Mouse (Mus musculus) heart, embryonic 12.5 days (tissue): ENCODE measurements at regions not wholly inside any gene's neighbourhood (a gene's known extent, or its start where the extent isn't known, plus 50 kb on each side); places are given as distances from the start of the nearest gene placed in this dataset.
A peak's percentile ranks its signal among the peaks of the same experiment; 100 is the strongest.

Source experiments
- ATAC-seq: fragments of 200-750 bp; cut with Nextera tagmentation; 2 replicates; pipeline ENCODE4 v1.8.0; 2017; ENCODE audit warnings: moderate TSS enrichment, moderate library complexity; ENCODE audit not compliant: insufficient number of reproducible peaks, low FRiP score
- H3K27ac ChIP-seq: fragments of 300-500 bp; sonication (generic); 2 replicates; pipeline ENCODE4 v1.5.1; 2016; ENCODE audit warnings: mild to moderate bottlenecking, moderate library complexity; ENCODE audit not compliant: poor library complexity, severe bottlenecking
- H3K27me3 ChIP-seq: fragments of 300-500 bp; sonication (generic); replicated peaks from 2 replicates; pipeline ENCODE4 v1.6.1; 2016; ENCODE audit warnings: mild to moderate bottlenecking, moderate library complexity
- H3K36me3 ChIP-seq: fragments of 300-500 bp; sonication (generic); 2 replicates; pipeline ENCODE4 v1.6.1; 2016; ENCODE audit warnings: mild to moderate bottlenecking, moderate library complexity
- H3K4me1 ChIP-seq: fragments of 300-500 bp; sonication (generic); replicated peaks from 2 replicates; pipeline ENCODE4 v1.6.1; 2016; ENCODE audit warnings: mild to moderate bottlenecking
- H3K4me2 ChIP-seq: fragments of 300-500 bp; sonication (generic); 2 replicates; pipeline ENCODE4 v1.6.1; 2016; ENCODE audit warnings: mild to moderate bottlenecking, moderate library complexity
- H3K4me3 ChIP-seq: fragments of 300-500 bp; sonication (generic); 2 replicates; pipeline ENCODE4 v1.5.1; 2016; ENCODE audit warnings: mild to moderate bottlenecking
- H3K9ac ChIP-seq: fragments of 300-500 bp; sonication (generic); 2 replicates; pipeline ENCODE4 v1.6.1; 2016; ENCODE audit warnings: mild to moderate bottlenecking, moderate library complexity
- H3K9me3 ChIP-seq: fragments of 300-500 bp; sonication (generic); replicated peaks from 2 replicates; pipeline ENCODE4 v1.6.1; 2016; ENCODE audit warnings: mild to moderate bottlenecking, moderate library complexity
- WGBS: fragments of 180-500 bp; shearing (Covaris S2); methylation state at CpG from one replicate; pipeline ENCODE4 v1.1.7; 2016; 5-methylcytosine and 5-hydroxymethylcytosine counted together

DNA sequence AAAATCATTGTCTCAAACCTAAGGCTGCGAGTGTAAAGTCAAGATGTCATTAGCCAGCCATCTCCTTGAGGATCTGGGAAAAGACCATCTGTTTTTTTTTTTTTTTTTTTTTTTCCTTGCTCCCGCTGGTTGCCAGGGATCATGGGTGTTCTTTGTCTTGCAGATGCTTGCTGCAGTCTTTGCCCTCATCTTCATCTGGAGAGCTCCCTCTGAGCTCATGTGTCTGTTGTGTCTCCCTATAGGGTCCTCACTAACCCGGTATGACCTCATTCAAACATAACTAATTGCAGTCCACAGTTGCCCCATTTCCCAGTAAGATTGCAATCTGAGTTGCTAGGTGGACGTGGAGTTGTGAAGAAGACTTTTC lies 77.3 kb upstream of the Bbx start:
- Histone ChIP-seq H3K4me3 (no peak overlapping the region), H3K36me3 (no peaks in the 10 kb centered on the region), H3K27ac (no peak overlapping the region), H3K27me3 (no peaks in the 10 kb centered on the region), H3K9ac (no peak overlapping the region), H3K9me3 (no peaks in the 10 kb centered on the region), H3K4me2 (no peak overlapping the region), H3K4me1 (no peaks in the 10 kb centered on the region)
- no peak for ATAC-seq
- WGBS: 50% methylated on average over 4 of the region's 4 CpGs

DNA sequence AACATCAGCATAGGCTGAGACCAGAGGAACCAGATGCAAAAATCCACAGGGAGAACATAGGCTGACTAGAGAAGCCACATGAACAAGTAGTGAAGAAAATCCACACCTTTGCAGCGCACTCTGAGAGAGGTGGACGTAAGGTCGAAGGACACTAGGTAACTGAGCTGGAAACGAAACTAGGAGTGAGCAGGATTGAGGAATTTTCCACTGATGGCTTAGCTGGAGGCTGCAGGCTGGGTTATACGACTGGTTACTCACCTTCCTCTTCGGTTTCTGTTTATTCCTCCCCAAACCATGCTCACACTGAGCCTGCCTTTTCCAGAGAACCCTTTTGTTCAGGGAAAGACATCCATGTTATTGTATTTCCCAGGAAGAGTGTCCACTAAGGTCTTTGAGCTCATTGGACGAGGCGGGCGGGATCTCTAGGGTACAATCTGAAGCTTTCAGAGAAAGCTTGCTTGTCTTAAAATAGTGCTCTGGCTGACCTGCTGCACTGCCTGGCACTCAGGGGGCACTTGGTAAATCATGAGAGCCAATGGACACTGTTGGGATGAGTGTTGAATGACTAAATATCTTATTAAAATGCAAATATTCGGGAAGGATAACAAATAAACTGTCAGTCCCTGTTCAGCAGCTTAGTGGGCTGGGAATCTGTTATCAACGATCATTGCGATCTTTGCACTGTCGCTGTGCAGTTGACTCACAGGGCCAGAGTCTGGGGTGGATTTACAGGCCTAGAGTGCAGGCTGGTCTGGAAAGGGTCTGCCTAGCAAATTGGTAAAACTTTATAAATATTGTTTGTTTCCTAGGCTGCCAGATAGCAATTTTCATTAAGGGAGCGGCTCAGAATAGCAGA lies 76.7 kb upstream of the Bbx start:
- Histone ChIP-seq H3K4me1 (no peaks in the 10 kb centered on the region), H3K27me3 (no peaks in the 10 kb centered on the region), H3K27ac (no peak overlapping the region), H3K4me3 (no peak overlapping the region), H3K9me3 (no peaks in the 10 kb centered on the region), H3K4me2 (no peak overlapping the region), H3K36me3 (no peaks in the 10 kb centered on the region), H3K9ac (no peak overlapping the region)
- 72% methylated on average over 14 of the region's 14 CpGs for WGBS
- no peak for ATAC-seq

DNA sequence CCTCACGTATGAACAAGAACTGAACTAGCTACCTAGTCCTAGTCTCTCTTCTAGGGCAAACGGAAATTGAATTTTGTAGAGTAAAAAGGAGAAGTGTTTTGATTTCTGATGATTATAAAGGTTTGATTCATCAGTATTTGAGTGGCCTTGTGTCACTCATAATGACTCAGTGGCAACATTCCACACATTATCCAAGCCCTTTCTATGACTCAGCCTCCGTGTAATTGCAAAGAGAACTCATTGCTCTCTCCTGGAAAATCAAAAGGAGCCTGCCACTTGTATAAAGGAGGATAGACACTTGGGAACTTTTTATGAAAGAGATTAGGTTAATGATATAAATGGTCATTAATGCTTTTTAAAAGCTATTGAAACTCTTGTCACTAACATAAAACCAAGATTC lies 72.4 kb upstream of the Bbx start:
- no peak overlapping the region for H3K27ac ChIP-seq
- no peaks in the 10 kb centered on the region for H3K36me3 ChIP-seq
- ATAC-seq: no peak
- WGBS: 69% methylated on average over 3 of the region's 3 CpGs
- no peaks in the 10 kb centered on the region for H3K9me3 ChIP-seq
- no peaks in the 10 kb centered on the region for H3K27me3 ChIP-seq
- no peak overlapping the region for H3K4me2 ChIP-seq
- H3K4me3 ChIP-seq: no peak overlapping the region
- H3K4me1 ChIP-seq: no peaks in the 10 kb centered on the region
- no peak overlapping the region for H3K9ac ChIP-seq

DNA sequence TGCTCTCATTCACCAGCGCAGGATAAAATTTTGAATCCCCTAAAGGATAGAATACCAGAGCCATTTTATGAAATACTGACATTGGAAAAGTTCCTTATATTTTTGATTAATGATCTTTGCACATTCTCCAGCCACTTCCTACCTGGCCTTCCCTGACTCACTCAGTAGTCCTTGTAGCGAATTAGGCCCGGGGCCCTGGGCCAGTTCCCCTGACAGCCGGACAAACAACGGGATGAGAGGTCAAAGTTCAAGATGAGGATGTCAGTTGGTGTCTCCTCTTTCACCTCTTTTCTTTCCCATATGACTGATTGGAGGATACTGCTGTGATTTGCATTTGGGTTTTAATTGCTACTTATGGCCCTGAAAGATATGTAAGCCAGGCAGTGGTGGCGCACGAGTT lies 66.7 kb upstream of the Bbx start:
- Histone ChIP-seq H3K27me3 (no peaks in the 10 kb centered on the region), H3K36me3 (no peaks in the 10 kb centered on the region), H3K27ac (no peak overlapping the region), H3K4me1 (no peaks in the 10 kb centered on the region), H3K9ac (no peak overlapping the region), H3K4me3 (no peak overlapping the region), H3K9me3 (no peaks in the 10 kb centered on the region), H3K4me2 (no peak overlapping the region)
- ATAC-seq: no peak
- WGBS: 82% methylated on average over 7 of the region's 7 CpGs

DNA sequence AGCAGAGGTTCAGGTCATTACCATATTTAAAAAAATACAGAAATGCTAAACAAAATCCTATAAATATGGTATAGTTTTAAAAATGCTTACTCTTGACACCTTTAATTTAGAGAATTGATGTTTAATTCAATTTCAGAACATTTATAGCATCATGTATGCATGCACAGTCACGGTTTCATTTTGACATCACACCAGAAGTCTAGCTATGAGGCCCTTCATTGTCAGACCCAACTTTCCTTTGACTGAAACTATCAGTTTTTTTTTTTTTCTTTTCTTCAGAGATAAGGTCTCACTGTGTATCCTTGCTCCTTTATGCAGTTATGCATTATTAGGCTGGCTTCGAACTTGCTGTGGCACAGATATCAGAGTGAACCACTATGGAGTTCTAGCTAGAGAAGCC lies 61.5 kb upstream of the Bbx start:
- no peak for ATAC-seq
- 87% methylated on average over 2 of the region's 2 CpGs for WGBS
- H3K9ac ChIP-seq: no peak overlapping the region
- H3K4me3 ChIP-seq: no peak overlapping the region
- H3K9me3 ChIP-seq: no peaks in the 10 kb centered on the region
- H3K27ac ChIP-seq: no peak overlapping the region
- no peaks in the 10 kb centered on the region for H3K4me1 ChIP-seq
- H3K27me3 ChIP-seq: no peaks in the 10 kb centered on the region
- H3K4me2 ChIP-seq: no peak overlapping the region
- no peaks in the 10 kb centered on the region for H3K36me3 ChIP-seq

DNA sequence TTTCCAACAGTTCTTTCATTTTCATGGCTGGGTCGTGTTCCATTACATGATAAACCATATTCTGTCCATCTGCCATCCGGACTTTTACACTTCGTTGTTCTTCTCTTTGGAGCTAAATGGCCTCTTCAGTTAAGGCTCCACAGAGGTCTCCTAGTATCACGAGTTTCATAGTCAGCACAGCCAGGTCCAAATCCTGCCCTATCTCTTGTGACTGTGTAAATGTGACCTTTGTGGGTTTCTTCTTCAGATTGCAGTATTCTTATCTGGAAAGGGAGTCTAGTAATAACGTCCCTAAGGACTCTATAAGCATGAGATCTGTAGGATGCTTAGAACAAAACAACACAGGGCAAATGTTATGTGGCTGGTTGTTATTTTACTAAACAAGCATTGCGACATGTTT lies 57.1 kb upstream of the Bbx start:
- no peaks in the 10 kb centered on the region for H3K36me3 ChIP-seq
- H3K9me3 ChIP-seq: no peaks in the 10 kb centered on the region
- 71% methylated on average over 6 of the region's 6 CpGs for whole genome bisulfite sequencing
- no peak overlapping the region for H3K4me3 ChIP-seq
- no peak overlapping the region for H3K9ac ChIP-seq
- no peak for ATAC-seq
- H3K4me1 ChIP-seq: no peaks in the 10 kb centered on the region
- H3K27me3 ChIP-seq: no peaks in the 10 kb centered on the region
- H3K4me2 ChIP-seq: no peak overlapping the region
- H3K27ac ChIP-seq: no peak overlapping the region

DNA sequence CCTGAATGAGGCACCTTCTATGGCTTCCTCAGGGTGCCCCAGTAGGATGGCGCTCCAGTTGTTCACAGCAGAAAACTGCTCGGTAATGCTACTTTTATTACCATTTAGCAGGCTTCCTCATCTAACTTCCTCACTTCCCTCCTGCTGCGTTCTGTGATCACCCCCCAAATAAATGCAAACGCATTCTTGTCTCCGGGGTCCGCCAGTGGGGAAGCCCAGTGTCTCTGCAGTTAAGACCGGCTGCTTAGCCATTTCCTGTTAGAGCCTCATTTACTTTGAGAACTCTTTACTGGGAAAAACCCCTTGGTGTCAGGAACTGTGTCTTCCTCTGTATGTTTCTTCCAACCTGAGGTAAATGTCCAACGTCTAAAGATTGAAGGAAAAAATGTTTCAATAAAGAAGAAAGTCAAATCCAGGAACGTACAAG lies 50.2 kb upstream of the Bbx start:
- no peaks in the 10 kb centered on the region for H3K9me3 ChIP-seq
- no peaks in the 10 kb centered on the region for H3K36me3 ChIP-seq
- no peak for ATAC-seq
- H3K4me3 ChIP-seq: no peak overlapping the region
- WGBS: 21% methylated on average over 9 of the region's 9 CpGs
- H3K9ac ChIP-seq: no peak overlapping the region
- peaks cover 7% of the 10 kb centered on the region for H3K4me1 ChIP-seq
- peak overlapping the region; percentile 52 for H3K4me2 ChIP-seq
- H3K27ac ChIP-seq: no peak overlapping the region
- H3K27me3 ChIP-seq: no peaks in the 10 kb centered on the region
